Mouse (Mus musculus) C2C12 (cell line): ENCODE measurements around the gene Gsg1l. TPM values are rescaled to one million over a fixed set of nuclear protein-coding genes. Genes with fewer than 3 reads are reported as not detected.

Experiments
- H3K27me3 ChIP-seq: one replicate; pipeline ENCODE4 v1.6.1; 2011; ENCODE audit not compliant: control insufficient read depth, insufficient read depth, insufficient read length
- H3K36me3 ChIP-seq: one replicate; pipeline ENCODE4 v1.6.1; 2011; ENCODE audit not compliant: control insufficient read depth, insufficient read depth
- H3K4me3 ChIP-seq: one replicate; pipeline ENCODE4 v1.5.1; 2011; ENCODE audit warnings: mild to moderate bottlenecking, control low read depth; ENCODE audit not compliant: poor library complexity, insufficient read depth, severe bottlenecking
- H3K79me2 ChIP-seq: one replicate; pipeline ENCODE4 v1.6.1; 2011; ENCODE audit not compliant: control insufficient read depth, insufficient read depth
- H3K79me3 ChIP-seq: one replicate; pipeline ENCODE4 v1.6.1; 2011; ENCODE audit warnings: low read depth, control low read depth
- H3ac ChIP-seq: one replicate; pipeline ENCODE3; 2011; ENCODE audit warnings: low read depth; ENCODE audit not compliant: control insufficient read depth, insufficient read length
- CEBPB ChIP-seq: IDR thresholded peaks from one replicate; pipeline ENCODE4 v1.6.1; 2011; ENCODE audit warnings: low read depth, mild to moderate bottlenecking, control low read depth, moderate library complexity
- CTCF ChIP-seq: IDR thresholded peaks from one replicate; pipeline ENCODE4 v1.5.1; 2011; ENCODE audit not compliant: control insufficient read depth, insufficient read depth, insufficient read length
- FOSL1 ChIP-seq: IDR thresholded peaks from one replicate; pipeline ENCODE4 v1.8.0; 2011; ENCODE audit warnings: mild to moderate bottlenecking, low read length; ENCODE audit not compliant: poor library complexity, insufficient read depth, severe bottlenecking
- MAX ChIP-seq: IDR thresholded peaks from one replicate; pipeline ENCODE4 v1.6.1; 2011; ENCODE audit warnings: mild to moderate bottlenecking, control low read depth
- MYOD1 ChIP-seq: IDR thresholded peaks from one replicate; pipeline ENCODE4 v1.6.1; 2011; ENCODE audit warnings: low read depth; ENCODE audit not compliant: control insufficient read depth, insufficient read length
- MYOG ChIP-seq: IDR thresholded peaks from one replicate; pipeline ENCODE4 v1.6.1; 2011; ENCODE audit not compliant: control insufficient read depth, insufficient read length; ENCODE audit errors: extremely low read depth
- USF1 ChIP-seq: IDR thresholded peaks from one replicate; pipeline ENCODE4 v1.6.1; 2011; ENCODE audit warnings: low read depth, mild to moderate bottlenecking, control low read depth, moderate library complexity
- polyA plus RNA-seq: library from polyadenylated mRNA; unstranded; fragments of >200 nt; fragmentation: generic; extraction: Trizol; gene quantifications from one replicate; pipeline ENCODE4 v1.2.1, GENCODE M21; 2012; ENCODE audit warnings: missing spikeins

The Gsg1l gene
- polyA plus RNA-seq, 1 experiment, result not detected

DNA sequence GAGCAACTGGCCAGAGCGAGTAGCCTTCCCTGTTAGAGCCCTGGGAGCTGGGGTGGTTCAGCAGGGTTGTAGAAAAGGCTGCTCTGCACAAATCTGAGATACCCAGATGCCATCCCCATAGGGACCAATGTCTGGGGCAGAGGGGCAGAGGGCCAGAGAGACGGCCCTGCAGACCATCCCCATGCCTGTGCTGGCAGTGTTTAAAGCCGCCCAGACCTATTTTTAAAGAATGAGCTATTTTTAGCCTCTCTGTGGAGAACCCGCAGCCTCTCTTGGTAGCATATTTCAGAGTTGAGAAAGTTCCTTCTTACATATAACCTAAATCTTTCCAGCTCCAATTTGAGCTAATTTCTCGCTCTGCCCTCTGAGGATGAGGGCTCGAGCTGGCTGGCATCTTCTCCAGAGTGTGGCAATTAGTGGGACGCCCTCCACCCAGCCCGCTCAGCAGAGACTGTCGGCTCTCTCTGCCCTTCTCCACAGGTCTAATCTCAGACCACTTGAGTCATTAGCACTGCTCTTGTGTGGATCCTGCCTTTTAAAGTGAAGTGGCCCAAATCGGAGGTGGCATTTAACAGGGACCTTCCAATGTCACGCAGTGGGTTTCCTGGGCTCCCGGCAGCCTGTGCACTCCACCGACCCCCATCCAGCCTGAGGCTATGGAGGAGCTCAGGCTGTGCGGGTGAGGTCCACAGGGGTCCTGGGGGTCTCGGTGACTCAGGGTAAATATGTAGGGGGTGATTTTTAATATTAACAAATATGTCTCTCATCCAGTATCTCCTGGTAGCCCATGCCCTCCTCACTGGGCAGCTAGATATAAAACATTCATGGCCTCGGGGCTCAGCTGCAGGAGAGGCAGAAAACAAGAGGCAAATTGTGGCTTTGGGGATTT is 148.6 kb downstream of the Gsg1l start:
- Histone ChIP-seq H3K79me2 (no peaks in the 10 kb centered on the region), H3K4me3 (no peak overlapping the region), H3K27me3 (peaks cover 60% of the 10 kb centered on the region), H3K79me3 (no peaks in the 10 kb centered on the region), H3ac (no peak overlapping the region), H3K36me3 (no peaks in the 10 kb centered on the region)
- TF ChIP-seq FOSL1 (no peak), MYOD1 (no peak), CTCF (no peak), USF1 (no peak), MAX (no peak), MYOG (no peak), CEBPB (no peak)

DNA sequence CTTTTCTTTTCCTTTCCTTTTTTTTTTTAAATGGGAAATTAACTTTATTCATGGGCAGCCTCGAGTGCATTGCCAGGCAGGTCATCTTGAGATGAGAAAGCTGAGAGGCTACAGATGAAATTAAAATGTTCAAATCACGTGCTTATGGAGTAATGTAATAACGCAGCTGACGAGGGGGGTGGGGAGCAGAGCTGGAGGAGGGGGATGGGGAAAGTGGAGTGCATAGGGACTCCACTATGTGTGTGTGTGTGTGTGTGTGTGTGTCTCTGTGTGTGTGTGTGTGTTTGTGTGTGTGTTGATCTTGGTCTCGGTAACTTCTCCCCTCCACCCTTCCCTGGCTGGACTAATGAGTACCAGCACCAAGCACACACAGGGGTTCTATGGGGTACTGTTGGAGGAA is 150.6 kb downstream of the Gsg1l start:
- TF ChIP-seq MAX (no peak), FOSL1 (no peak), CEBPB (no peak), MYOG (no peak), CTCF (no peak), MYOD1 (no peak), USF1 (no peak)
- H3K27me3 ChIP-seq, result peaks cover 64% of the 10 kb centered on the region
- no peaks in the 10 kb centered on the region for H3K79me3 ChIP-seq
- H3ac ChIP-seq, result no peak overlapping the region
- no peaks in the 10 kb centered on the region for H3K79me2 ChIP-seq
- H3K4me3 ChIP-seq, result no peak overlapping the region
- H3K36me3 ChIP-seq, result no peaks in the 10 kb centered on the region

DNA sequence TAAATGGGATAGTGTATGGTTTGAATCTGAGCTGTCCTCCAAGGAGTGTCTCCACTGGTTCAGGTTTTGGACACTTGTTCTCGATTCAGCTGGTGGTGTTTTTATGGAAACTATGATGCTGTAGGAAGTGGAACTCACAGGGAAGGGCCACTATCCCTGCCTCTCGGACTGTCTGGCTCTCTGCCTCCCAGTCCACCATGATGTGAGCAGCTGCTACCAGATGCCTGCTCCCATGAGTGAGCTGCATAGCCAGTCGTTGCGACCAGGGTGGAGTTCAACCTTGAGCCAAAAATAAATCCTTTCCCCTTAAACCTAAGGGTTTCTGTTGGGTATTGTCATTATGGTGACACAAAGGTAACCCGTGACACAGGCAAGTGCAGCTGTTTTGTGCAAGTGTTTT is 158.2 kb downstream of the Gsg1l start:
- TF ChIP-seq MAX (no peak), MYOD1 (no peak), FOSL1 (no peak), CTCF (no peak), MYOG (no peak), USF1 (no peak), CEBPB (no peak)
- H3K36me3 ChIP-seq, result no peaks in the 10 kb centered on the region
- H3K79me2 ChIP-seq, result no peaks in the 10 kb centered on the region
- no peak overlapping the region for H3K4me3 ChIP-seq
- H3K79me3 ChIP-seq, result no peaks in the 10 kb centered on the region
- H3ac ChIP-seq, result no peak overlapping the region
- peaks cover 56% of the 10 kb centered on the region for H3K27me3 ChIP-seq

DNA sequence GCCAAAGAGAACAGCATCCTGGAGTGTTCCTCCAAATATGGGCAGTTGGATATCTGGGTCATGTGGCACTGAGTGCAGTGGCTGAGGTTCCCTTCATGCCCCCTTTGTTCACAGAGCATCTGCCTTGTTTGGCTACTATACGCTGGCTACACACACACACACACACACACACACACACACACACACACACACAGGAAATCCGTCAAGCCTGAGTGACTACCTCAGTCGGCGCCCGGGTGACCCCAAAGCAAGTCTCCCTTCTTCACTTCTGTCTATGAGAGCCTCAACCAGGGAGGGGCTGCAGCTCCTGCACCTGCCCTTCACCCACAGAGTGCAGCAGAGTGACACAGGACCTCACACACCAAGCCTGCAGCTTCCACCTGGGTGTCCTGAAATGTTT is 161.4 kb downstream of the Gsg1l start:
- Histone ChIP-seq H3K79me2 (no peaks in the 10 kb centered on the region), H3K79me3 (no peaks in the 10 kb centered on the region), H3K27me3 (peaks cover 46% of the 10 kb centered on the region), H3K36me3 (no peaks in the 10 kb centered on the region), H3ac (no peak overlapping the region), H3K4me3 (no peak overlapping the region)
- TF ChIP-seq CTCF, result no peak
- no peak for TF ChIP-seq CEBPB
- TF ChIP-seq MYOG, result no peak
- TF ChIP-seq USF1, result no peak
- TF ChIP-seq MYOD1, result no peak
- no peak for TF ChIP-seq FOSL1

DNA sequence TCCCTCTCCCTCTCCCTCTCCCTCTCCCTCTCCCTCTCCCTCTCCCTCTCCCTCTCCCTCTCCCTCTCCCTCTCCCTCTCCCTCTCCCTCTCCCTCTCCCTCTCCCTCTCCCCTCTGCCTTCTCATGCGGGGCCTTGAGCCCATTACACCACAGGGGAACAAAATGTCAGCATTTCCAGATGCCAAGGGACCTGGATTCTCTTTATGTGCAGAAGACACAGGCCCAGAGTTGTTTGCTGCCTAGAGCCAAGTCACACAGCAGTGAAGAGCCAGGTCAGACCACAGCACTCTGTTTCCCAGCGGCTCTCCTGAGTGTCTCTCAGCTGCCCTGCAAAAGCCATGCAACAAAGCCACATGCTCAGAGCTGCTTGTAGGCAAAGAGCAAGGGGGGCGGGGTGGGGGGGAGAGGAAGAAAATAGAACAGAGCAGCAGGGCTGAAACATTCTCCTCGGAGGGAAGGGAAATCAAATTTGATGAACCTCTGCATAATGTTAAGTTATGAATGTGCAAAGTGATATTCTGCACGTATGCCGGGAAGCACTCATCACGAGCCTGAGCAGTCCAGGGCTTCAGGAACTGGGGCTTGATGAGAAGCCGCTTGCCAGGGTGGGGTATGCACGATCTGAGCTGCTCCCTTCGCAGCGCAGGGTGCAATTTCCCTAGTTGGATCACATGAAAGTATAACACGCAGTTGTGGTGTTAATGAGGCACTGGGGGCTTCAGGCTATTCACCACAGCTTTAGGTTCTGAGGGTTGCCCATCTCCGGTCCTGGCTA is 181.6 kb downstream of the Gsg1l start:
- Histone ChIP-seq H3ac (no peak overlapping the region), H3K27me3 (peaks cover 7% of the 10 kb centered on the region), H3K79me2 (no peaks in the 10 kb centered on the region), H3K4me3 (no peak overlapping the region), H3K36me3 (no peaks in the 10 kb centered on the region), H3K79me3 (no peaks in the 10 kb centered on the region)
- no peak for TF ChIP-seq CEBPB
- no peak for TF ChIP-seq MYOD1
- no peak for TF ChIP-seq USF1
- TF ChIP-seq MYOG, result no peak
- no peak for TF ChIP-seq CTCF
- no peak for TF ChIP-seq MAX
- TF ChIP-seq FOSL1, result no peak
